Mouse (Mus musculus) telencephalon, adult 2 months (tissue): ENCODE results near the gene Peli1.
"Not testable (repeated sequence)": the region's sequence is repeated elsewhere in the genome, so short reads cannot be mapped to it uniquely, and the experiment has no call there.

Source experiments
- DNase-seq: peaks from one replicate; pipeline ENCODE4 v3.0.0-alpha.2; 2011; ENCODE audit warnings: low read depth, low spot score

Gene Peli1

GRCm38 (mm10) chr11:21150316-21150715 is 59.2 kb downstream of the Peli1 start:
- DNase-seq, result no peak

GRCm38 (mm10) chr11:21151672-21152071 is 60.6 kb downstream of the Peli1 start:
- DNase-seq, result no peak

- DNase-seq, result no peak
These were observed 62.0 kb downstream of the Peli1 start for GRCm38 (mm10) chr11:21153111-21153510.

GRCm38 (mm10) chr11:21157595-21157994 is 66.5 kb downstream of the Peli1 start:
- DNase-seq, result no peak

GRCm38 (mm10) chr11:21162093-21162492 is 71.0 kb downstream of the Peli1 start:
- no peak for DNase-seq

GRCm38 (mm10) chr11:21163143-21163542 is 72.1 kb downstream of the Peli1 start:
- DNase-seq, result no peak

GRCm38 (mm10) chr11:21163673-21164072 is 72.6 kb downstream of the Peli1 start:
- no peak for DNase-seq

- DNase-seq, result no peak
These were observed 73.4 kb downstream of the Peli1 start for GRCm38 (mm10) chr11:21164312-21164993.

GRCm38 (mm10) chr11:21164994-21165560 is 74.0 kb downstream of the Peli1 start:
- no peak for DNase-seq

- no peak for DNase-seq
These were observed 75.5 kb downstream of the Peli1 start for GRCm38 (mm10) chr11:21166495-21167096.

GRCm38 (mm10) chr11:21168828-21169607 is 77.9 kb downstream of the Peli1 start:
- DNase-seq, result no peak

- not testable (repeated sequence) for DNase-seq
These were observed 78.4 kb downstream of the Peli1 start for GRCm38 (mm10) chr11:21169608-21169860.

- DNase-seq, result no peak
These were observed 81.2 kb downstream of the Peli1 start for GRCm38 (mm10) chr11:21172281-21172680.

- no peak for DNase-seq
These were observed 82.8 kb downstream of the Peli1 start for GRCm38 (mm10) chr11:21173926-21174325.

GRCm38 (mm10) chr11:21174396-21174795 is 83.3 kb downstream of the Peli1 start:
- DNase-seq, result no peak

- no peak for DNase-seq
These were observed 84.0 kb downstream of the Peli1 start for GRCm38 (mm10) chr11:21175063-21175462.

- DNase-seq, result no peak
These were observed 85.4 kb downstream of the Peli1 start for GRCm38 (mm10) chr11:21176491-21176890.

- DNase-seq, result no peak
These were observed 87.3 kb downstream of the Peli1 start for GRCm38 (mm10) chr11:21178343-21178742.

GRCm38 (mm10) chr11:21178998-21179645 is 88.0 kb downstream of the Peli1 start:
- no peak for DNase-seq

- DNase-seq, result not testable (repeated sequence)
These were observed 88.8 kb downstream of the Peli1 start for GRCm38 (mm10) chr11:21179873-21180272.

GRCm38 (mm10) chr11:21180650-21181049 is 89.6 kb downstream of the Peli1 start:
- DNase-seq, result no peak

GRCm38 (mm10) chr11:21181616-21182015 is 90.5 kb downstream of the Peli1 start:
- no peak for DNase-seq
